Mouse (Mus musculus) forebrain, embryonic 16.5 days (tissue): Measurements from ENCODE around the gene Rnh1. TPM values are rescaled to one million over a fixed set of nuclear protein-coding genes. Genes with fewer than 3 reads are reported as not detected.

Source experiments
- ATAC-seq: fragments of 200-750 bp; cut with Nextera tagmentation; 2 replicates; pipeline ENCODE4 v1.8.0; 2017; ENCODE audit warnings: mild to moderate bottlenecking, moderate library complexity
- H3K27ac ChIP-seq: fragments of 300-500 bp; sonication (generic); 2 replicates; pipeline ENCODE4 v1.5.1; 2014; ENCODE audit warnings: low read length, control low read depth
- H3K27me3 ChIP-seq: fragments of 300-500 bp; sonication (generic); replicated peaks from 2 replicates; pipeline ENCODE4 v1.6.1; 2014; ENCODE audit warnings: low read length; ENCODE audit not compliant: control insufficient read depth, insufficient read depth
- H3K36me3 ChIP-seq: fragments of 300-500 bp; sonication (generic); 2 replicates; pipeline ENCODE4 v1.6.1; 2014; ENCODE audit not compliant: control insufficient read depth, insufficient read depth
- H3K4me1 ChIP-seq: fragments of 300-500 bp; sonication (generic); replicated peaks from 2 replicates; pipeline ENCODE4 v1.6.1; 2014; ENCODE audit warnings: low read length; ENCODE audit not compliant: control insufficient read depth, insufficient read depth
- H3K4me2 ChIP-seq: fragments of 300-500 bp; sonication (generic); 2 replicates; pipeline ENCODE4 v1.6.1; 2014; ENCODE audit warnings: mild to moderate bottlenecking, low read length, control low read depth
- H3K4me3 ChIP-seq: fragments of 300-500 bp; sonication (generic); replicated peaks from 2 replicates; pipeline ENCODE4 v1.5.1; 2014; ENCODE audit warnings: mild to moderate bottlenecking, low read length, control low read depth
- H3K9ac ChIP-seq: fragments of 300-500 bp; sonication (generic); replicated peaks from 2 replicates; pipeline ENCODE4 v1.6.1; 2014; ENCODE audit warnings: low read depth, low read length, control low read depth
- H3K9me3 ChIP-seq: fragments of 300-500 bp; sonication (generic); 2 replicates; pipeline ENCODE4 v1.6.1; 2016; ENCODE audit warnings: low read length; ENCODE audit not compliant: control insufficient read depth
- WGBS: fragments of 180-500 bp; shearing (Covaris S2); extraction: QIAGEN DNeasy Blood & Tissue Kit; methylation state at CpG from one replicate; pipeline ENCODE4 v1.1.7; 2014; 5-methylcytosine and 5-hydroxymethylcytosine counted together
- polyA plus RNA-seq: library from polyadenylated mRNA; unstranded; fragments of >200 nt; fragmentation: Nextera tagmentation; extraction: Ambion mirVana; gene quantifications from 2 replicates; pipeline ENCODE4 v1.2.1, GENCODE M21; 2015

The Rnh1 gene
- polyA plus RNA-seq, 1 experiment from 2014 or later = 41.0 TPM

DNA sequence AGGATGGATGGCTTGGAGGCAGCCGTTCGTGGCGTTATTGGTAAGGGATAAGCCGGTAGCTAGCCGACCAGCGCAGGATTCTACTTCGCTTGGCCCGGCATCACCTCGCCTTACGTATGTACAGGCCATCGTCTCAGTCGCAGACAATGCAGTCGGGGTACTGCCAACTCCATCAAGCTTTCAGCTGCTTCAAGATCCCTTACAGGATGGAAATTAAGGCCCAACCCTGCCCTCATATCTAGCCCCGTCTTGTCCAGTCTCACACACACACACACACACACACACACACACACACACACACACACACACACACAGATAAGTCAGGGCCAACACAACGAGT, 49.2 kb downstream of the Rnh1 start:
- Histone ChIP-seq H3K36me3 (no peaks in the 10 kb centered on the region), H3K4me2 (peak overlapping the region; percentile 62), H3K27me3 (no peaks in the 10 kb centered on the region), H3K4me3 (peak overlapping the region; percentile 50), H3K9me3 (no peaks in the 10 kb centered on the region), H3K9ac (peak overlapping the region; percentile 76), H3K27ac (peak overlapping the region; percentile 63), H3K4me1 (0 out of 2 replicates have a peak, but pooled peaks cover 2% of the 10 kb centered on the region)
- no peak for ATAC-seq
- 2% methylated on average over 15 of the region's 15 CpGs for WGBS

DNA sequence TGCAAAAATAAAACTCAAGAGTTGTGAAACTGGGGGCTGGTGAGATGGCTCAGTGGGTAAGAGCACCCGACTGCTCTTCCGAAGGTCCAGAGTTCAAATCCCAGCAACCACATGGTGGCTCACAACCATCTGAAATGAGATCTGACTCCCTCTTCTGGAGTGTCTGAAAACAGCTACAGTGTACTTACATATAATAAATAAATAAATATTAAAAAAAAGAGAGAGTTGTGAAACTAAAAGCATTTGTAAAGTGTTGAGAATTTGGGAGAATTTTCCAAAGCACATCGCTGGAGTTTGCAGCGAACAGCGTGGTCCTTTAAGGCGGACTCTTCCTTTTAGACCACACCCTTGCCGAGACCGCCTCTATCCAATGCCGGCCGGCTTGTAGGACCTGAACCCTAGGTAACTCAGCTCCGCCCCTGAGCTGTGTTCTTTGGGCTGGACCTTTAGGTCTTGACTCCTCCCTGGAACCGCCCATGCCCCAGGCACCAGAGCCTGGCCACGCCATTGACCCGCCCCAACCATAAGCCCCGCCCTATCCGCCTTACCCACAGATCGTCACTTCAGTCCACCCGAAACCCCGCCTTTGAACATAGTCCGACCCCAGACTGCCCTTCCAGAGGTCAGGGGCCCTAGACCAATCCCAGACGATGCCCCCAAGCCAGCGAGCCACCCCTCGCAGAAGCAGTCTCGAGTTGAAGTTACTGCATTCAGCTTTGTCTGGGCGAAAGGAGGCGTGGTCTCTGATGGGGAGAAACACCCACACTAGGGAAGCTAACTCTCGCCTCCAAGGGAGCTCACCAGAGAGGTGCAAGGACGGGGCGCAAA, 49.8 kb downstream of the Rnh1 start:
- H3K4me2 ChIP-seq = peak overlapping the region; percentile 62
- H3K27ac ChIP-seq = peak overlapping the region; percentile 63
- ATAC-seq = peak; percentile 96
- 0 out of 2 replicates have a peak, but pooled peaks cover 2% of the 10 kb centered on the region for H3K4me1 ChIP-seq
- no peaks in the 10 kb centered on the region for H3K9me3 ChIP-seq
- peak overlapping the region; percentile 50 for H3K4me3 ChIP-seq
- H3K27me3 ChIP-seq = no peaks in the 10 kb centered on the region
- H3K36me3 ChIP-seq = no peaks in the 10 kb centered on the region
- H3K9ac ChIP-seq = peak overlapping the region; percentile 76
- 2% methylated on average over 29 of the region's 29 CpGs for WGBS

DNA sequence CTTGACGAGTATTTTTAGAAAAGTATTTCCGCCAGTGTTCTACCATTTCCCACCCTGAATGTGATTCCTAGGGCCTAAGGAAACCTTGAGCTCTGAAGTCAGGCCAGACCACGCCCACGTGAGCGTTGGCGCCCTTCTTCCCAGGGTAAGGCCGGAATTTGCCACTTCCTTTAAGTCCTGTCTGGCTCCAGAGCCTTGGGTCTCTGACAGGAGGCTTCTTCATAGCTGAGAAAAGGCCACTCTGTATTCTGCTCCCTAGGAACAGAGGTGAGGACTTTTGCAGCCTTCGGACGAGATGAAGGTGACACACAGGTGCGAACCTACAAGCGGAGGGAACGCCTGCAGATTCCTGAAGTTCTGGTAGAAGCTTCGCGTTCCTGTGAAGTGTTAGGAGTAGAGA, 50.4 kb downstream of the Rnh1 start, which contains the start of gene Ptdss2:
Gene Ptdss2, plus strand, starts transcription at position 138 of the 400 bp plus-strand sequence.
- Histone ChIP-seq H3K27me3 (peaks cover 3% of the 10 kb centered on the region; the same call in 1 of the 2 replicates), H3K9ac (peak within 1 kb of the TSS; percentile 76), H3K36me3 (no peaks in the 10 kb centered on the region), H3K4me3 (peak within 1 kb of the TSS; percentile 50), H3K4me1 (0 out of 2 replicates have a peak, but pooled peaks cover 2% of the 10 kb centered on the region), H3K4me2 (peak within 1 kb of the TSS; percentile 62), H3K9me3 (no peaks in the 10 kb centered on the region), H3K27ac (peak within 1 kb of the TSS; percentile 63)
- no peak for ATAC-seq
- 56% methylated on average over 14 of the region's 14 CpGs for WGBS

DNA sequence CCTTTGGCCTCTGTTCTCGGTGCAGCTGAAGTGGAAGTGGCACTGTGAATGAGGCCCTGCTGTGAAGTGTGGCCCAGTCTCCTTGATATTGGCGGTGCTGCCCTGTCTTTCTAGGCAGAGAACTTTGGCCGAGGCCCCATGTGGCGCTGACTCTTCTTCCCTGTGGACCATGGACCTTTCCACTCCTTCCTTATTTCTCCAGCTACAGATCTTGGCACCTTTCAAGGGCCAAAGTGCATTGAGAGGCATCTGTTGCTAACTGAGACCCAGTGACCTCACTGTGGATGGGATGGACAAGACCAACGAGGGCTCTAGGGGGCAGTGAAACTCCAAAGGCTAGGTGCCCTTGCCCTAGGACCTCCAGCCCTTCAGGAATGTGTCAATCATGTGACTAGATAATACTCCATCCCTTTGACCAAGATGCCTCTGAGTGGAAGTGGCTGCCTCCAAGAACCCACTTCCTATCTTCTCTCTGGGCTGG, 51.6 kb downstream of the Rnh1 start:
- Histone ChIP-seq H3K4me3 (no peak overlapping the region), H3K4me2 (no peak overlapping the region), H3K9me3 (no peaks in the 10 kb centered on the region), H3K36me3 (no peaks in the 10 kb centered on the region), H3K4me1 (0 out of 2 replicates have a peak, but pooled peaks cover 2% of the 10 kb centered on the region), H3K27ac (no peak overlapping the region), H3K9ac (no peak overlapping the region), H3K27me3 (peaks cover 3% of the 10 kb centered on the region; the same call in 1 of the 2 replicates)
- WGBS = 79% methylated on average over 5 of the region's 5 CpGs
- ATAC-seq = no peak

DNA sequence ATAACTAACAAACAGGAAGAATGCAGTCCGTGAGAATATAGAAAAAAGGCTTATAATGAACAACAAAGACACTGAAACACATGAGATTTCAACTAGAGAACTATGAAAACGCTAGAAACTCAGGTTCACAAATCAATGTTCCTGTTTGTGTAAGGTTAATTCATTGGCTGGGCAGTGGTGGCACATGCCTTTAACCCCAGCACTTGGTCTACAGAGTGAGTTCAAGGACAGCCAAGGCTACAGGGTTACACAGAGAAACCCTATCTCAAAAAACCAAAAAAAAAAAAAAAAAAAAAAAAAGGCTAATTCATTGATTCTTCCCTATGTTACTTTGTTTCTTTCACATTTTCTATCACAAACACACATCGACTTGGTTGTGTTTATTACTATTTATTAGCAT, 52.1 kb downstream of the Rnh1 start:
- no peak for ATAC-seq
- Histone ChIP-seq H3K36me3 (no peaks in the 10 kb centered on the region), H3K9ac (no peak overlapping the region), H3K4me3 (no peak overlapping the region), H3K4me1 (0 out of 2 replicates have a peak, but pooled peaks cover 2% of the 10 kb centered on the region), H3K27ac (no peak overlapping the region), H3K27me3 (peaks cover 3% of the 10 kb centered on the region; the same call in 1 of the 2 replicates), H3K9me3 (no peaks in the 10 kb centered on the region), H3K4me2 (no peak overlapping the region)
- 91% methylated on average over 3 of the region's 3 CpGs for WGBS

DNA sequence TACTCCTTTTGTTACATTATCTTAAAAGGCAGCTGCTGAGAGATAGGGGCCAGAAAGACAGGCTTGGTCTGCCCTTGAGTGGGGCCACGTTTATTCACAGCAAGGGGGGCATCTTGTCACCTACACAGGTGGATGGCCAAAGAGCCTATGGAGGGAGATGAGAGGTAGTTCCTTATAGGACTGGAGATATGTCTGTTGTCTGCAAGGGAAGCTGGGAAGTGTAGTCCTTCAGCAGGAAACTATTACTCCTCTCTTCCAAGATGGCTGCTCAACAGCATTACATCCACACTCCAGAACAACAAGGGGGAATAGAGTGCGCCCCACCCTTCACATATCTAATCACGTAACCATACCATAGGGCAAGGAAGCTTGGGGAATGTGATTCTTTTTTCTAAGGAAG, 53.2 kb downstream of the Rnh1 start:
- H3K27ac ChIP-seq = no peak overlapping the region
- H3K4me2 ChIP-seq = no peak overlapping the region
- H3K27me3 ChIP-seq = peaks cover 3% of the 10 kb centered on the region; the same call in 1 of the 2 replicates
- WGBS = 77% methylated on average over 3 of the region's 3 CpGs
- ATAC-seq = no peak
- no peaks in the 10 kb centered on the region for H3K36me3 ChIP-seq
- H3K4me3 ChIP-seq = no peak overlapping the region
- H3K4me1 ChIP-seq = 0 out of 2 replicates have a peak, but pooled peaks cover 2% of the 10 kb centered on the region
- H3K9ac ChIP-seq = no peak overlapping the region
- H3K9me3 ChIP-seq = no peaks in the 10 kb centered on the region

DNA sequence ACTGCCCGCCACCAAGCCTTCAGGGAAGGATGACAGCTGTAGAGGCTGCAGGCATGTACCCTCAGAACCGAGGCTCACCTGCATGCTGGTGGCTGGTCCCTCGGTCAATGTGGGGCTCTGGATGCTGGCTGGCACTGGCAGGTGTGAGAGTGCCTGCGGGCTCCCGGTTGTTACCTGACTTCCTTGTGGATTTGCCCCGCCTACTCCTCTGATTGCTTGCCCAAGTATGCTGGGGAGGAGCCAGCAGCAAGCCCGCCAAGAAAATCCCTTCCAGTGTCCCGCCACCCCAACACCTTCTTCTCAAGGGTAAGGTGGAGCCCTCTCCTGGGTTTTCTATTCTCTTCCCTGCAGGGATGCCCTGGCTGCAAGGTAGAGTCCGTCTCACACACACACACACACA, 55.0 kb downstream of the Rnh1 start, which contains the start of gene Ano9:
Gene Ano9, minus strand, starts transcription at position 171 of the 400 bp plus-strand sequence.
- Histone ChIP-seq H3K36me3 (no peaks in the 10 kb centered on the region), H3K9ac (no peak within 1 kb of the TSS), H3K4me1 (no peaks in the 10 kb centered on the region), H3K27me3 (peaks cover 3% of the 10 kb centered on the region; the same call in 1 of the 2 replicates), H3K27ac (no peak within 1 kb of the TSS), H3K4me2 (no peak within 1 kb of the TSS), H3K4me3 (no peak within 1 kb of the TSS), H3K9me3 (no peaks in the 10 kb centered on the region)
- WGBS = 12% methylated on average over 9 of the region's 9 CpGs
- no peak for ATAC-seq

DNA sequence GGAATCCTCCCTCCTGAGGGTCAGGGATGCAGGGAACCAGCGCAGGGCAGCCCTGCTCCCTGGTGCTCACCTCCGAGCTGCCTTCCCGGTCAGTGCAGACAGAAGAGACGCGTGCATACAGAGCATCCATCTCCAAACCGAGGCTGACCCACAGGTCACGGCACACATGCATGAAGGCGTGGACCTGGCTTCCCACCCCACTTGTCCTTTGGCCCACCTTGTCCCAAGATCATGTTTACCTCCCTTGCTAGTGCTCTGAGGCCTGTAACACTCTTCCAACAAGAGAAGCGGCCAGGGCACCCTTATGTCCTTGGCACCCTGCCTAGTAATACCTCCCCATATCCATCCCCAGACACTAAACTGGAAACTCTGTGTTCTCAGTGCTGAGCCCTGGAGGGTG, 56.8 kb downstream of the Rnh1 start:
- no peak overlapping the region for H3K27ac ChIP-seq
- no peak for ATAC-seq
- 90% methylated on average over 9 of the region's 9 CpGs for WGBS

More for the DNA sequence above, 56.8 kb downstream of the Rnh1 start:
- Histone ChIP-seq H3K9ac (no peak overlapping the region), H3K4me2 (no peak overlapping the region), H3K4me1 (no peaks in the 10 kb centered on the region), H3K36me3 (no peaks in the 10 kb centered on the region), H3K9me3 (no peaks in the 10 kb centered on the region), H3K4me3 (no peak overlapping the region), H3K27me3 (peaks cover 3% of the 10 kb centered on the region; the same call in 1 of the 2 replicates)
